Mouse (Mus musculus) cerebellum, adult 11-12 months (tissue): ENCODE measurements around the gene Nin.
"Not testable (repeated sequence)": the region's sequence is repeated elsewhere in the genome, so short reads cannot be mapped to it uniquely, and the experiment has no call there.

Source experiments
- DNase-seq: peaks from one replicate; pipeline ENCODE4 v3.0.0; 2022

Nin gene

DNA sequence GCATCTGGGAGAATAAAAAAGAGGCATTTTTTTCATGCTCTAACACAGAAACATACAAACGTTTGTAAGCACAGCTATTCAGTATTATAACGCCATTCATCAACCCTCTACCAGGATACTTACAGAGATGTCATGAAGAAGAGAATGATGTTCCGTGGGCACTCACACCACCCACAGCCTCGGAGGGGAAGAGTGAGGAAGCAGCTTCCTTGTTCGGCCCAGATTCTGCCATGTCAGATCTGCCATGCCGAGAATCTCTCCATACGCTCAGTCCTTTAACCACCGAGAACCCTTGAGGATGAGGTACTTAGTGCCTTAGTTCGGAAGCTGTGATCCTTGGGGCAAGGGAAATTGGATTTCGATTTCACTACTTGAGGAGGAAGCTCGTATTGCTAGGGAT, at the start of gene Nin:
Gene Nin (minus strand): TSS at position 367 of the 400 bp plus-strand sequence.
- DNase-seq = no peak

DNA sequence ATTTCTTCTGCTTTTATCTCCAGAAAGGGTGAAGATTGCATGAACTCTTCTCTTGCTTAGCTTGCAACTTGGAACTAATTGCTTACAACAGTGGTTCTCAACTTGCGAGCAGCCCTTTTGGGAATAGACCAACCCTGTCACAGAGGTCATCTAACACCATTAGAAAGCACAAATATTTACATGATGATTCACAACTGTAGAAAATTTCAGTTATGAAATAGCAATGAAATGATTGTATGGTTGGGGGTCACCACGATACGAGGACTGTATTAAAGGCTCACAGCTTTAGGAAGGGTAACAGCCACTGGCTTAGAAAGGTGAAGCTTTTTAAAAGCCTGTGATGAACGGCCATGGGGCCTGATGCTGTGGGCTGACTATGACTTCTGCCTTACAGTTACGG, 47.5 kb upstream of the Nin start:
- DNase-seq = no peak

DNA sequence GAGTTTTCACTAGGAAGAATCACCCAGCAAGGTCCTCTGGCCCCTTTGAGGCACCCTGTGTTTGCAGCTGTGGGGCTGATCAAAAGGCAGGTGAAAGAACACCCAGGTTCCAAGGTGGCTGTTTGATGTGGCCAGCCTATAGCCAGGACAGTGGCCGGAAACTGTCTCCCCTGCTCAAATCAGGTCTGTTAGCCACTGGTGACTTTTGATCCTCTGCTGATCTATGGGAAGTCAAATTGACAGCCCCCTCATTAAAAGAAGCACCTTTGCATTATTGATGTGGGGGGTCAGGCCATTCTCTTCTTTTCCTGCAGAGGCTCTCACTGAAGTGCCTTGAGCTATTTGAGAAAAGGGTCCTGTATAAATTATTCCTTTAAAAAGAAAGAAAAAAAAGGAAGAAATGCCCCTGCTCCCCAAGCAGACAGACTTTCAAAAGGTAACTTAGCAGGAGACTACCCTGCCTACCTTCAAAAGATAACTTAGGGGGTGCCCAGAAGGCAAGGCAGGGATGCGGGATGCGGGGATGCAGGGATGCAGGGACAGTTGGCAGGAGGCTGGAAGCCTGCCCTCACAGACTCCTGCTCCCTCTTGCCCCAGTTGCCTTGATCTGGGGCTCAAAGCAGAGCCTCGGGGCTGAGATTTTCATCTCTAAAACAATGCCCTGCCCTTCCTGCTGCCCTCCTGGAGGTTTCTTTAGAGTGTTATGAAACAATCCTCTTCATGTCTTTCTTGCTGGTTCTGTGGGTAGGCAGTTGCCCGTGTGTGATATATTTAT, 44.0 kb upstream of the Nin start:
- no peak for DNase-seq

DNA sequence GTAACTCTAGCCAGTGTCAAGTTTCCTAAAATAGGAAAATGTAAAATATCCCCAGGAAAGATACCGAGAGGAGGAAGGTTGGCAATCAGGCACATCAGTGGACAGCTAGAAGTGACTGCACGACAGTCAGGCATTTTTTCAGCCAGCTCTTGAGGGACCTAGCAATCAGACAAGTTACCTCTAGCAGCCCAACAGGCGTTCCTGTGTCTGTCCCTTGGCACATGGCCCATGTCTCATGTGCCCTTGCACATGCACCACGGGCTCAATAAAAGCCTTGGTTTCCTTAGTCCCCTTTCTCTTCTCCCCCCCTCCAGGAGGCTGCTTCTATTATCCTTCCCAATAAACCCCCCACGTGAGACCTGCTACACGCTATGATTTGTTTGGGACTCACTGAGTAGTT, 42.7 kb upstream of the Nin start:
- DNase-seq = no peak

DNA sequence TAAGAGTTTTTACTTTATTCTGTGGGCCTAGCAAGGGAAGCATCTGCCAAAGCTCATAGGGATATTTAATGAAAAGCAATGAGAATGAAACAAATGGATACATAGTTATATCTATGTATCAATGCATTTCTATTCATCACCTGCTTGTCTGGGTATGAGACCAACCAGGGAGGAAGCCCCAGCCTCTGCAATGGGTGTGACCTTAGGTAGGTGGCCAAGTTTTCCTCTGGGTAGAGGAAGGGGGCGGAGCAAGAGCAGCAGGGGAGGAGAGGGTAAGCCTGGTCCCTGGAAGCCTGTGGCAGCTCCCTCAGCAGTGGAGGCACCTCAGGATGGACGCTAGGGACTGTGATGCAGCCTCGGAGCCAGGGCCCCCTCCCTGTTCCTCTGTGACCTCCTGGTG, 40.3 kb upstream of the Nin start, which contains the start of gene Abhd12b:
Gene Abhd12b (plus strand): TSS at position 301 of the 400 bp plus-strand sequence.
- DNase-seq = no peak

DNA sequence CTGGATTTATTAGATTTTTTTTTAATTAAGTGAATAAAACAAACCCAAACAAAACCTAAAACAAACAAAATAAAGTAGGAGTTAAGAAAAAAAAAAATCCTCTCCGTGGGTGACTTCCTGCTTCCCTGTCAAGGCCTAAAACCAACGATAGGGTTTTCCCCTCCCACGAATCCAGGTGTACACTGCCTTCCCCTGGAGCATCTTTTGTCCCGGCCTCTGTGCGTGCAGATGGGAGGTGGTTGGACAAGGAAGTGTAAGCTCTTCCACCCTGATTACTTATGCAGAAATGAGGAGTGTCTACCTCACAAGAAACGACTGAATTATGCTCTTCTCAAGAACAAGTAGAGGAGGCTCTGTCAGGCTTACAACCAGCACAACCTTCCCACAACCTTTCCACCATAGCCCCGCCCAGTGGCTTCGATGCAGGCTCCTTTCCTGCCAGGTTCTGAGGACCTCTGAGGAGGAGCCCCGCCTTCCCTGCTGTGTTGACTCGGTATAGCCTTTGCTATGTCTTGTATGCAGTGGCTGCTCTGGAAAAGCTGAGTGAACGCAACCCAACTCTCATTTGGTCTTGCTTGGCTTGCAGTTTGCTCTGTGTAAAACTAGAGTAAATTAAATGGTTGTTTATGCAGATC, 35.2 kb upstream of the Nin start:
- no peak for DNase-seq

DNA sequence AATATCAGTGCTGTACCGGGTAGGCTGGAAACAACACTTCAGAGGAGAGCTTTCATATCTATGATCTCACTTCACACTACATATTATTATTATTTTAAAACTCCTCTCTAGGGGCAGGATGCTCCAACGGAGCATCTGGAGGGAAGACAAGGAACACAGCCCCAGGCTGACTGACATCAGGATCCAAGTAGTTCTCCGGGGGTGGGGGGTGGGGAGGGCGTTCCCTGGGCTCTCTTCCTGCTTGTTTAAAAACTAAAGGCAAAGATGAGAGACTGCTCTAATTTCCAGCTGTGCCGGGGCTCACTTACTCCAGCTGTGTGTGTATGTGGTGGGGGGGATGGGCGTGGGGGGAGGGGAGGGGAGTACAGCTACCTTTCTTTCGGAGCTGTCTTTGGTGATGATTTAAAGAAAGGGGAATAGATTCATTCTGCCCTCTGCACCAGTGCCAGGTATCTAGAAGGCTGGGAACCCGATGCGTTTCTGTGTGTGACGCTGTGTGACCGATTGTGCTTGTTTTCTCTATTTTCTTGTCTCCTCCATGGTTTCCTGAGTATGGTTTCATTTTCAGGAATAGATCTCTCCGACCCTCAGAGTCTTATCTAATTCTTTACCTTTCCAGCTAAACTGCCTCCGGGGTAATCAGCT, 34.6 kb upstream of the Nin start:
- DNase-seq = no peak

DNA sequence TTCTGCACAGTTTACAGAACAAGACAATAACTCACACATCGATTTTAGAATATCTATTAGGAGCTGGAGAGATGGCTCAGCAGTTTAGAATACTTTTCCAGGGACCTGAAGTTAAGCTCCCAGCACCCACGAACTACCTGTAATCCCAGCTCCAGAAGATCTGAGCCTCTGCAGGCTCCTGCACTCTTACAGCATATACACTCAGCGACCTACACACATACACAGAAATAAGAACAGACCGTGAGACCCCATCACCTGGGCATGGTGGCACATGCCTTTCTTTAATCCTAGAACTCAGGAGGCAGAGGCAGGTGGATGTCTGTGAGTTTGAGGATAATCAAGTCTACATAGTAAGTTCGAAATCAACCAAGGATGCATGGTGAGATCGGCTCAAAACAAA, 32.1 kb upstream of the Nin start:
- no peak for DNase-seq

DNA sequence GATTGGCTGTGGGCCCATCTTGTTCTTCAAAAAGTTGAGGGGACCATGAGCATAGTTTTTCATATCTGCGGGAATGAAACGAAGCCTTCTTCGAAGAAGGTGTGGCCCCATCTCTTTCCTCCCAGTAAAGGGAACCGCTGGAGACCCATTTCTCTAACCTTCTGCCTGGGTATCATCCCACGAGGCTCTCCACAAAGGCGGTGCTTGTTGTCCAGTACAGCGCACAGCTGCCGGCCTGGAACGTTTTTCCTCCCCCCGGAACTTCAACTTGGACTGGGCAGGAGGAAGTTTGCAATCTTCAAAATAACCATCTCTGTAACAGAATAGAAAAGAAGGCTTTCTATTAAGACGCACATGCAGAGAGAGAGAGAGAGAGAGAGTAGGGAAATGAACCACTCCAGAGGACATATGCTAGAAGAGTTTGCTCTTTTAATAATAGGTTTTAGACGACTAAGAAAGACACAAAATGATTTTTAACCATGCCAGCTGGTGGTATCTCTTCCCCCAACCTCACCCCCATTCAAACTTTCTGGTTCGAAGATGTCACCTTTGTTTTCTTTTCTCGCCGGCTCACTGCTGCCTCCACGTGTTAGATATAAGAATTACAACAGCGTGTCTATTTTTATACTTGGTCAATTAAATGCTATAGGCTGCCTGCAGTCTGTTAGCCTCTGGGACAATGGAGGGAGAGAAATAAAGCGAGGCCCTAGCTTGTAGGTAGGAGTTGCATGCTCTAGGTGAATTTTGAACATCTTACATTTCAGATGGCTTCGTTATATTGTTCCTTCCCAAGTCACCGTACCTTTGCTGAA, 31.3 kb upstream of the Nin start:
- peak; percentile 11 for DNase-seq

DNA sequence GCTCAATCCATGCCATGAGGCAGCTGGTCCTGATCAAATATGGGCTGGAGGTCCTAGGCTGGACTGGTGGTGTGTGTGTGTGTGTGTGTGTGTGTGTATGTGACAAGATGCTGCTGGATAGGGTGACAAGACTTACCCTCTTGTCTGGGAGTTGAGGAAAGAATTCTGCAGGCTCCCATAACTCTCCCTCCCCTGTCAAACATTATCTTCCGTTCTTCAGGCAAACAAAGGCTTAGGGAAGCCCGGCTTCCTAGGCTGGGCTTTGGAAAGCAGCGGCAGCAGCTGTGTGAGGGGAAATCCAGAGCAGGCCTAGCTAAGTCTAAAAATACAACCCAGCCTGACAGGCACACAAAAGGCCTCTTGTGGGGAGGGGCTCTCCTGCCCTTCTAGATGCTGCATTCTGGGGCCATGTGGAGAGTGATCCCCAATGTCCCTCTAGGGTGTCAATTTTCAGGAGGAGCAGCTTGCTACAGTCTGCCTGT, 30.6 kb upstream of the Nin start:
- DNase-seq = not testable (repeated sequence)

DNA sequence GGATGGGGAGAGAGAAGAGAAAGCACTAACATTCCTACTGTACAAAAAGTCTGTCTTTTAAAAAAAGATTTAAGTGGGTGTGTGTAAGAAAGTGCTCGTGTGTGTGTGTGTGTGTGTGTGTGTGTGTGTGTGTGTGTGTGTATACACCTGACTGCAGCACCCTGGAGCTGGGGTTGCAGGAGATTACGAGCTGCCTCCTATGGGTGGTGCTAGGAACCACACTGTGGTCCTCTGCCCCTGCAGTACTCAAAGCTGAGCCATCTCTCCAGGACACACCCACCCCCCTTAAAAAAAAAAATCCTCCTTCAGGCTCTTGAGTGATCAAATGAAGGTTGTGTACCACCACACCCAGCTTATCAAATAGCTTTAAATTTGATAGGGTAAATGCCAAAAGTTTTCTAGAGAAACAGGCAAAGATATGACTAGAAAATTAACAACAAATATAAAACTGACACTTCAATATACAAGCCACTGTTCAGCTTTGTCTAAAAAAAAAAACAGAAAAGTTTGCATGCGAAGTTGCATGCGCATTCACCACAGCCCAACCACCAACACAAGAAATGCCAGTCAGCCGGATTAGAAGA, 27.6 kb upstream of the Nin start:
- no peak for DNase-seq

DNA sequence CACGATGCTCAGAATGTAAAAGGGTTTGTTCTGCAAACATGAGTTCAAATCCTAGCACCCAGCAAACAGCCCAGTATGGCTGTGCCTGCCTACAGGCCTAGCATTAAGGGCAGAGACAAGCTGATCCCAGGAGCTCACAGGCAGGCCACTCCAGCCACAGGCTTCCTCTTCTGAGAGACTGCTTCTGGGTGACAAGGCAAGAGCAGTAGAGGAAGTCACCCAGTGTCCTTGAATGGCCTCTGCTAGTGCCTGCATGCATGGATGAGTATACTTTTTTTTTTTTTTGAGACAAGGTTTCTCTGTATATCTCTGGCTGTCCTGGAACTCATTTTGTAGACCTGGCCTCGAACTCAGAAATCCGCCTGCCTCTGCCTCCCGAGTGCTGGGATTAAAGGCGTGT, 27.0 kb upstream of the Nin start:
- no peak for DNase-seq

DNA sequence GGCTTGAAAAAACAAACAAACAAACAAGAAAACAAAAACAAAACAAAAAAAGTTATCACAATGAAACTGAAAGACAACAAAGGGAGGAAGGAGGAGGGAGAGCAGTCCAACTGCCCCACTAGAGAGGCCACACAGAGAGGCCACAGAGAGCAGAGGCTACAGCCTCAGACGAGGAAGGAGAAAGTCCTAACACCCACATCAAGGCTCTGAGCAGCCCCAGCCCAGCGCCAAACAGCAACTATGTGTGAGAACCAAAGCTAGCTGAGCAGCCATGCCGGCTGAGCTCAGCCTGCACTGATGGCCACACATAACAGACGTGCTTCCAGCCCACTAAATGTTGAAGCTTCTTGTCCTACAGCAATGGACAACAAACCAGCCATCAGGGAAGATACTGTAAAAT, 26.4 kb upstream of the Nin start:
- no peak for DNase-seq

DNA sequence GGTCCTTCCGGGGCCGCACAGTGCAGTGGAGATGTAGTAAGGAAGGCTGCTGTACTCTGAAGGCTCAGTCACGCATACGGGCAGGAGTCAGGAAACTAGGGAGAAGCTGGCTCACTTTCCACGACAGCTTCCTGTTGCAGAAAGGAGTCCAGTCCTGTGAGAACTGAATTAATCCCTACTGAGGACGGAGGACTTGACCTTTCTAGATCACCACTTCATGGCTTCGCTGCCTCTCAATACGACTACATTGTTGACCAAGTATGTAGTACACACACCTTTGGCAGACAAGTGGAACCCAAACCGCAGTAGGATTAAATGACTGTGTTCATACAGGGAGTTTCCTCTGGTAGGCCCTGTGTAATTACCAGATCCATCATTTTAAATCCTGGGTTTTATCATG, 24.1 kb upstream of the Nin start:
- DNase-seq = no peak

DNA sequence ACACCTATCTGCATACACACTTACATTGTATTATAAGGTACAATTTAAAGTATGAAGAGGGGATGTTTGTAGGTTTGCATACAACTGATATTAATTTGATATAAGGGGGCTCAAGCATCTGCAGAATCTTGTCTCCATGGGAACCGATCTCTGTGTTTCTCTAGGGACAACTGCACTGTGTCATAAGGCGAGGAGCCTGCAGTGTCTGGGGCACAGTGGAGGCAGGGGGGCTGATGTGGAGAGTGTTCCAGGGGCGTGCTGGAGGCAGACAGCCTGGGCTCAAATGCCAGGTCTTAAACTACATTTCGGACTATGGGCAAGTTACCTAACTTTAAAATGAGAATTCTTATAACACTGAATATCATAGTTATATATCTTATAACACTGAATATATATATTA, 23.6 kb upstream of the Nin start:
- no peak for DNase-seq

DNA sequence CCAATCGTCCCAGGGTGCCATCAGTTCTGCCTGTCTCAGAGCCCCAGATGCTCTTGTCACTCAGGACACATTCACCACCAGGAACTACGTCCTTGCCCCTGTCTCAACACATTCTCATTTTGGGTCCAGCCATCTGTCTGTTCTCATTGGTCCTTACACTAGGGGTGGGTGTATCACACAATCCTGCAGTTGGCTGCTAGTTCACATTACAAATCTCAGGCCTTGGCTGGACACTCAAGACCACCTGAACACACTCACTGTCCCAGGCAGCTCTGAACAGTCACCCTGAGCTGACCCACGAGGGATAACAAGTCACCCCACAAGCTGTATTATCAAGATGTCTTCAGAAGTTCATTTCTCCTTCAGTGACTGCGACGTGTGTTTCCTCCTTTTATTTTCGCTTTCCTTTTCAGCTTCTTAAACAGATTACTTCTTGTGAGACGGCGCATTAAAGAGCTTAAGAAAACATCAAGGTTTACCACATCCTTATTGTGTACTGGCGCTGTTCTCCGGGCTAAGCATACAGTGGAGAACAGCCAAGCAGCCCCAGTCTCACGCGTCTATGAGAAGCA, 22.8 kb upstream of the Nin start:
- DNase-seq = no peak

DNA sequence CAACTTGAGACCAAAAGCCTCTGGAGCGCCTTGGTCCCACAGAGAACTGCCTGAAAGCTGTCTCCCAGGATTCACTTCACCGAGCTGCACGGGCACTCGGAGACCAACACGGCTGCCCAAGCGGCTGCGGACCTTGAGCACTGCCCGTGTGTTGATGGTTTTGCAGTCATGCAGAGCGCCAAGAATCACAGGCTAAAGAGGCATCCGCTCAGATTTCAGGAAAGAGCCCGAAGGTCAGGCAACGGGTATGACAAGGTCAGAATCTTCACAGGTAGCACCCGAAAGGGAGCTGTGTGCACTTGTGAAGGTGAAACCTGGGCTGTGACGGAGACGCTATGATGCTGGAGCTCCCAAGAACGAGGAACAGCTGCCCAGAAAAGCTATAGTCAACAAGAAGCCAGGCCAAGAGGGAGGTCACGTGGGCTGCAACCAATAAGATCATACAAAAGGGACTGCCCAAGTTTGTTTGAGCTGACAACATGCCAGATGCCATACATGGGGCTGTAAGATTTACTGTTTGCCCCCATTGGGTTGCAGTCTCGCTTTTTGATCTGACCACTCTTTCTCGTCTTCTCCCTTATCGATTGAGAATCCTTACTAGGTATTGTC, 21.2 kb upstream of the Nin start:
- no peak for DNase-seq

DNA sequence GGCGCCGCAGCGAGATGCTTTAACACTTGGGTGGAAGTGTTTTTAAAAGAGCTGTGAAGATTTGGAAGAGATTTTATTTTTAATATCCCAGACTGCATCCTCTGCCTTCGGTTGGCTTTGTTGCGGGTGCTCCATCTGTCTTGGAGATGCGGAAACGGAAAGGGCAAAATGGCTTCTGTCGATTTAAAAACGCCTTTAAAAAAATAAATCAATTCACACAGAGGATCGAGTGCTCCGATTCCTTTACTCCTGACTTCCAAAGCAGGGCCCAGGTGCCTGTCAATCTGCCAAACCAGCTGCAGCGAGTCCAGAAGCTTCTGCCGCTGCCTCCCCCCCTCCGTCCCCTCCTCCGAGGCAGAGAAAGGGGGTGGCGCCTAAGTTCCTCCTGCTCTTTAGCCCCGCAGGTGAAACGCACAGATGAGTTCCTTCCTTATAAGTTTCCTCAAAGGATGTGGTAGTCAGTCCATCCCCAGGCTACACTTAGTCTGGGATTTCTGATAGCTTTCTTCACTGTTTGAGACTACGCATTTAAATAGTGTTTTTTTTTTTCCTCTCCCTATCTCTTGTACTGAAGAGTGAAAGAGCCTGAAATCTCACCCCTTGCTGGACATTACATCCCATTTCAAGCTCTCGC, 17.6 kb upstream of the Nin start:
- DNase-seq = peak; percentile 41

DNA sequence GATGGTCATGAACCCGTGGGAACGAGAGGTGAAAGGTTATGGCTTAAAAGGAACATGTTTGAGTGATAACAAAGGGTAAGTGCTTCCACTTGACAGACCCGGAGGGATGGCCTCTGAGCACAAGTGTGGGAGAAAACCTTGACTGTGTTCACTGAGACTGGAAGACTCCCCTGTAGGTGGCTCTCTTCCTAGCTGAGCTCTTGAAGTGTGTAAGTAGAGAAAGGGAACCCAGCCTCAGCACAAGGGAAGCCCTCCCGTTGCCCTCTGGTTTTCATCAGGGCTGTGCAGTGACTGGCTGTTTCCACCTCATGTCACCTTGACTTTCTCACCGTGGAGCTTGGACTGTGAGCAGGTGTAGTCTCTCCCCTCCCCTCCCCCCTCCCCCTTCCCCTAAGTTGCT, 15.6 kb upstream of the Nin start:
- DNase-seq = no peak

DNA sequence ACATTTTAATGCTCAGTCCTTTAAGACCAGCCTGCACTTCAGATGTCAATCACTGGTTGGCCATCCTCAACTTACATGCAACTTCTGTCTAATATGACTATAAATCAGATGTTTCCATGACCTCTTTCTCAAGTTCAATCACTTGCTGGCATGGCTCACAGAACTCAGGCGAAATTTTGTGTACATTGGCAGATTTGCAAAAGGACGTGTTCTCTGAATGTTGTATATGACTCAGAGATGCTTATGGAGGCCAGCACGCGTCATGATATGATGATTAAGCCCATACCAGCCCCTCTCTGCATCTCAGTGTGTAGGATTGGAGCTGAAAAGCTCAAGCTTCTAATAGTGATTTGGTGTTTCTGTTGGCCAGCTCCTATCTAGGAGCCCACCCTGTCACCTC, 13.1 kb upstream of the Nin start:
- DNase-seq = no peak

DNA sequence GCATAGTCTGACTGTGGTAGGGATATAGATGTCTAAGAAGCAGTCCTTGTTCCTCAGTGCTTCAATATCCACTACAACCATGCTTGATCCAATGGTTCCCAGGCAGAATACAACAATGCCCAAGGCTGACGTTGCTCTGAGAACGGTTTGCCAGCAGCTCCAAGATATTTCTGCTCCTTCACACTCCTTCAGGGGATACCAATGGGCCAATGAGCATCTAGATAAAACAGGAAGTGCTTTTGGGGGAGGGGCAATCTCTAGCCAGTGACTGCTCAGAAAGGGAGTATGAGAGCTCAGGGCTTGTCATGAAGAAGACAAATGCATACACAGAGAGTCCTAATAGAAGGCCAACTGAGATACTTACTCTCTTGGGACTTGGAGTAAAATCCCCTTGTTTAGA, 6.0 kb upstream of the Nin start:
- no peak for DNase-seq
